Mouse (Mus musculus) T-cell, adult 2 months (primary cell): Measurements from ENCODE around the gene Pex13.

Source experiments
- DNase-seq: peaks from one replicate; pipeline ENCODE4 v3.0.0; 2022; ENCODE audit warnings: low spot score

Pex13 gene

GRCm38 (mm10) chr11:23665798-23666501, at the start of gene Pex13:
Gene Pex13 (minus strand): TSS chr11:23665959.
- peak; percentile 82 for DNase-seq

GRCm38 (mm10) chr11:23712299-23712698, 46.5 kb upstream of the Pex13 start:
- no peak for DNase-seq

GRCm38 (mm10) chr11:23704604-23705294, 39.0 kb upstream of the Pex13 start:
- DNase-seq: no peak

GRCm38 (mm10) chr11:23701831-23702230, 36.1 kb upstream of the Pex13 start:
- no peak for DNase-seq

- peak; percentile 25 for DNase-seq
Observed at GRCm38 (mm10) chr11:23699414-23700095, 33.8 kb upstream of the Pex13 start.

- no peak for DNase-seq
Observed at GRCm38 (mm10) chr11:23698526-23698925, 32.8 kb upstream of the Pex13 start.

GRCm38 (mm10) chr11:23695847-23696246, 30.1 kb upstream of the Pex13 start:
- DNase-seq: no peak

GRCm38 (mm10) chr11:23693286-23693685, 27.5 kb upstream of the Pex13 start:
- no peak for DNase-seq

GRCm38 (mm10) chr11:23688060-23688459, 22.3 kb upstream of the Pex13 start:
- DNase-seq: no peak

GRCm38 (mm10) chr11:23686671-23687070, 20.9 kb upstream of the Pex13 start:
- no peak for DNase-seq

- no peak for DNase-seq
Observed at GRCm38 (mm10) chr11:23682561-23682960, 16.8 kb upstream of the Pex13 start.

- DNase-seq: no peak
Observed at GRCm38 (mm10) chr11:23680435-23680950, 14.7 kb upstream of the Pex13 start.

GRCm38 (mm10) chr11:23679044-23679642, 13.4 kb upstream of the Pex13 start:
- DNase-seq: peak; percentile 58

GRCm38 (mm10) chr11:23676100-23676499, 10.3 kb upstream of the Pex13 start:
- DNase-seq: no peak

- DNase-seq: no peak
Observed at GRCm38 (mm10) chr11:23672256-23672749, 6.5 kb upstream of the Pex13 start.

GRCm38 (mm10) chr11:23667128-23667527, 1.4 kb upstream of the Pex13 start:
- DNase-seq: peak; percentile 18

GRCm38 (mm10) chr11:23666526-23666925, 767 bp upstream of the Pex13 start:
- DNase-seq: no peak

- DNase-seq: no peak
Observed at GRCm38 (mm10) chr11:23665311-23665786, 410 bp downstream of the Pex13 start, which contains the start of gene Pus10. Gene Pus10 (plus strand): TSS chr11:23665674.

- DNase-seq: no peak
Observed at GRCm38 (mm10) chr11:23664232-23664631, 1.5 kb downstream of the Pex13 start.

GRCm38 (mm10) chr11:23657791-23658190, 8.0 kb downstream of the Pex13 start:
- no peak for DNase-seq

- DNase-seq: no peak
Observed at GRCm38 (mm10) chr11:23653666-23654065, 12.1 kb downstream of the Pex13 start.

GRCm38 (mm10) chr11:23647835-23648234, 17.9 kb downstream of the Pex13 start:
- DNase-seq: no peak
